Mouse (Mus musculus): ENCODE data around the gene Klk1. TPM values are rescaled to one million over a fixed set of nuclear protein-coding genes. Genes with fewer than 3 reads are reported as not detected.

Klk1 gene
- polyA plus RNA-seq, 1 experiment from 2014 or later: not detected

DNA sequence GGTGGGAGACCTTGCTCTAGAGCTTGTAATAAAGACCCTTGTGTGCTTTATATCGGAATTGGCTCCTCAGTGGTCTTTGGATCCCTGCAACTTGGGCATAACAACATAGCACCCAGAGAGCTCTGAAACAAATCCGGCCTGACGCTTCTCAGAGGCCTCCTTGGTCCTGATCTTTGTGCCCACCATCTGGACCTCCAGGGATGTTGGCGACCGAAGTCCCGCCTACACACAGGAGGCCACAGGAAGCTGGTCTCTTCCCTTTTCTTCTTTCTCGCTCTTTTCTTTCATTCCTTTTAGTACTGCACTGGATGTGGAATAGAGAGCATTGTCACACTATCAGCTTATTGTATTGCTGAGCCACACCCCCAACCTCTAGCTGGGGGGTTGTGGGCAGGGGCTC, 48.3 kb downstream of the Klk1 start:
- no peaks in the 10 kb centered on the region for H3K9me3 ChIP-seq (replicated peaks; ENCODE audit: control insufficient read depth, low read length)
- no peak overlapping the region for H3K27ac ChIP-seq (replicated peaks; ENCODE audit: low read depth, low read length)
- no peak overlapping the region for H3K4me2 ChIP-seq (ENCODE audit: low read depth, low read length)
- no peak for ATAC-seq (replicated peaks; ENCODE audit: insufficient number of reproducible peaks, low FRiP score, low TSS enrichment, low read depth)
- no peaks in the 10 kb centered on the region for H3K36me3 ChIP-seq (replicated peaks; ENCODE audit: control insufficient read depth, insufficient read depth, low read depth, low read length)
- no peak overlapping the region for H3K4me3 ChIP-seq (ENCODE audit: low read depth, low read length)
- H3K27me3 ChIP-seq (ENCODE audit: control insufficient read depth, insufficient read depth, low read length): no peaks in the 10 kb centered on the region
- no peak for DNase-seq (ENCODE audit: low spot score)
- 74% methylated on average over 7 of the region's 7 CpGs for WGBS
- no peaks in the 10 kb centered on the region for H3K4me1 ChIP-seq (ENCODE audit: control insufficient read depth, insufficient read depth, low read length)
- no peak overlapping the region for H3K9ac ChIP-seq (replicated peaks; ENCODE audit: low read length)

DNA sequence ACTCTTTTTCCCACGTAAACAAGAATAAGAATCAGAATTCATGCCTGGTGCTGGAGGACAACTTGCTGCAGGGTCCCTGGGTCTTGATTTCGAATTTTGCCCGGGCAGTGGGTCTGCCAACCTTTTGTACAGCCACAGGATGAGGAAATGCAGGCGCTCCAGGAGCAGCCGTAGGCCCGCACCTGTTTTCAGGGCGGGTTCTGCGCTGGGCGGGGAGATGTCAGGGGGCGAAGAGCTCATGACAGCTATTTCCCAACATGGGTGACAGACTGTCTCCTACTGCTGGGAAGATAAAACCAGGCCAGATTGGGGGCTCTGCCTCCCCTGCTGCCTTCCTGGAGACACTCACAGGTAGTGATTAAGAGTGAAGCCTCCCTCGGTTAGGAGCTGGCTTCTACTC, 48.9 kb downstream of the Klk1 start:
- Histone ChIP-seq H3K9ac (replicated peaks; ENCODE audit: low read length) (no peak overlapping the region), H3K4me1 (ENCODE audit: control insufficient read depth, insufficient read depth, low read length) (no peaks in the 10 kb centered on the region), H3K36me3 (replicated peaks; ENCODE audit: control insufficient read depth, insufficient read depth, low read depth, low read length) (no peaks in the 10 kb centered on the region), H3K27me3 (ENCODE audit: control insufficient read depth, insufficient read depth, low read length) (no peaks in the 10 kb centered on the region), H3K9me3 (replicated peaks; ENCODE audit: control insufficient read depth, low read length) (no peaks in the 10 kb centered on the region), H3K27ac (replicated peaks; ENCODE audit: low read depth, low read length) (no peak overlapping the region), H3K4me3 (ENCODE audit: low read depth, low read length) (no peak overlapping the region), H3K4me2 (ENCODE audit: low read depth, low read length) (no peak overlapping the region)
- DNase-seq (ENCODE audit: low spot score) (no peak), ATAC-seq (replicated peaks; ENCODE audit: insufficient number of reproducible peaks, low FRiP score, low TSS enrichment, low read depth) (no peak)
- 33% methylated on average over 11 of the region's 11 CpGs for WGBS

DNA sequence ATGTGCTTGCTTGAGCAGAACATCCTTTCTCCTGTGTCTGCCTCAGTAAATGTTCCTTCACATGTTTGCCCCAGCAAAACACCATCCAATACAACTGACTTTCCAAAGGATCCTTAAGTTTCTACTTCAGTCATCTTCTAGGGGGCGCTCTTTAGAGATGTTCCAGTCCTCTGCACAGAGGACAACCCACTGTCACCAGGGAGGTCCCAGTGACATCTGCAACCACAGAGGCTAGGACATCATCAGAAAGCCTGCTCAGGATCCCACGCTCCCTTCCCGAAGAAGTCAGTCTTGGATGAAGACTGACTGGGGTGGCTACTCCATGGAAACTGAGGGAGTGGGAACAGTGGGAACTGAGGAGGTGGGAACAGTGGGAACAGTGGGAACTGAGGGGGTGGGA, 50.4 kb downstream of the Klk1 start:
- H3K4me1 ChIP-seq (ENCODE audit: control insufficient read depth, insufficient read depth, low read length): no peaks in the 10 kb centered on the region
- no peak overlapping the region for H3K9ac ChIP-seq (replicated peaks; ENCODE audit: low read length)
- no peak for DNase-seq (ENCODE audit: low spot score)

DNA sequence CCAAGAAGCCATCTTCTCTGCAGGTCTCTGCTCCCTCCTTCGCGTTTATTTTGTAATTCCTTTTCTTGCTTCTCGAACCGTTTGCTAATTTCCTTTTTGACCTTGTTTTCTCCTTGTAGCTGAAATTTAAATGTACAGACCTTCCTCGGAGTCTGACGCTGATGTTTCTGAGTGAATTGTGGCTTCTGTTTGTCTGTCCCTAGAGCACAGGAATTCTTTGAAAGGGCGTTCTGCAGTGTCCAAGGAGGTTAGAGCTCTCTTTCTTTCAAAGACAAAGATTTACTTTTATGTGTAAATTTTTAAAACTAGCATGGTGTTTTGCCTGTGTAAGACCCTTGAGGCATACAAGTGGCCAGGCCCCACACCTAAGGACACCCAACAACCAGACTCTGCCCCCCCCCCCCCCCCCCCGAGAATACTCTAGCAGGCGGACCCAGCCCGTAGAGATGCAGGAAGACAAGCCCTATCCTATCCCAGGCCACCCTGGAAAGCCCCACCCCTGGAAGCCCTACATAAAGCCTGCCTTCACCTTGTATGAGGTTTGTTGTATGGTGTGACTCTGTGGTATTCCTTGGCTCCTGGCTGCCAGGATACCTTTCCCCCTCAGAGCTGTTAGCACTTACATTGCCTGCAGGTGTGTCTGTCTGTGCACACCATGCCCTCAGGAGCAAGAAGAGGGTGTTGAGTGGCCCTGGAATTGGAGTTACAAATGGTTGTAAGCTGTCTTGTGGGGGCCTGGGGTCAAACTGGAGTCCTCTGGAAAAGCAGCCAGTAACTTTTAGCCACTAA, 51.5 kb downstream of the Klk1 start:
- Histone ChIP-seq H3K9me3 (replicated peaks; ENCODE audit: control insufficient read depth, low read length) (no peaks in the 10 kb centered on the region), H3K36me3 (replicated peaks; ENCODE audit: control insufficient read depth, insufficient read depth, low read depth, low read length) (no peaks in the 10 kb centered on the region), H3K9ac (replicated peaks; ENCODE audit: low read length) (no peak overlapping the region), H3K4me2 (ENCODE audit: low read depth, low read length) (no peak overlapping the region), H3K27me3 (ENCODE audit: control insufficient read depth, insufficient read depth, low read length) (no peaks in the 10 kb centered on the region), H3K4me1 (ENCODE audit: control insufficient read depth, insufficient read depth, low read length) (no peaks in the 10 kb centered on the region), H3K4me3 (ENCODE audit: low read depth, low read length) (no peak overlapping the region), H3K27ac (replicated peaks; ENCODE audit: low read depth, low read length) (no peak overlapping the region)
- WGBS: 79% methylated on average over 8 of the region's 10 CpGs
- DNase-seq (ENCODE audit: low spot score) (no peak), ATAC-seq (replicated peaks; ENCODE audit: insufficient number of reproducible peaks, low FRiP score, low TSS enrichment, low read depth) (no peak)

More for the DNA sequence above, 50.4 kb downstream of the Klk1 start:
- 75% methylated on average over 3 of the region's 3 CpGs for WGBS
- Histone ChIP-seq H3K27me3 (ENCODE audit: control insufficient read depth, insufficient read depth, low read length) (no peaks in the 10 kb centered on the region), H3K36me3 (replicated peaks; ENCODE audit: control insufficient read depth, insufficient read depth, low read depth, low read length) (no peaks in the 10 kb centered on the region), H3K4me2 (ENCODE audit: low read depth, low read length) (no peak overlapping the region), H3K9me3 (replicated peaks; ENCODE audit: control insufficient read depth, low read length) (no peaks in the 10 kb centered on the region), H3K4me3 (ENCODE audit: low read depth, low read length) (no peak overlapping the region), H3K27ac (replicated peaks; ENCODE audit: low read depth, low read length) (no peak overlapping the region)
- ATAC-seq (replicated peaks; ENCODE audit: insufficient number of reproducible peaks, low FRiP score, low TSS enrichment, low read depth): no peak

GRCm38 (mm10) chr7:44277250-44277622, 52.1 kb downstream of the Klk1 start:
- Histone ChIP-seq H3K4me2 (ENCODE audit: low read depth, low read length) (no peak overlapping the region), H3K27ac (replicated peaks; ENCODE audit: low read depth, low read length) (no peak overlapping the region), H3K4me1 (ENCODE audit: control insufficient read depth, insufficient read depth, low read length) (no peaks in the 10 kb centered on the region), H3K36me3 (replicated peaks; ENCODE audit: control insufficient read depth, insufficient read depth, low read depth, low read length) (no peaks in the 10 kb centered on the region), H3K27me3 (ENCODE audit: control insufficient read depth, insufficient read depth, low read length) (no peaks in the 10 kb centered on the region), H3K4me3 (ENCODE audit: low read depth, low read length) (no peak overlapping the region), H3K9me3 (replicated peaks; ENCODE audit: control insufficient read depth, low read length) (no peaks in the 10 kb centered on the region), H3K9ac (replicated peaks; ENCODE audit: low read length) (no peak overlapping the region)
- DNase-seq (ENCODE audit: low spot score) (no peak), ATAC-seq (replicated peaks; ENCODE audit: insufficient number of reproducible peaks, low FRiP score, low TSS enrichment, low read depth) (no peak)
- WGBS: 42% methylated on average over 2 of the region's 2 CpGs

Other genes starting within 250 kb of the Klk1 start
- not detected in 2 replicates for gene Klk1b9, start 249.3 kb upstream of the Klk1 start, polyA plus RNA-seq (2014; fragmentation: Nextera tagmentation; extraction: Ambion mirVana)
- gene Klk1b11, start 229.5 kb upstream of the Klk1 start, polyA plus RNA-seq (2014; fragmentation: Nextera tagmentation; extraction: Ambion mirVana): not detected in 2 replicates
- 0.15 TPM in 1 of 2 replicates, not detected in the other for gene Klk1b26, start 213.2 kb upstream of the Klk1 start, polyA plus RNA-seq (2014; fragmentation: Nextera tagmentation; extraction: Ambion mirVana)
- not detected in 2 replicates for gene Klk1b27, start 173.1 kb upstream of the Klk1 start, polyA plus RNA-seq (2014; fragmentation: Nextera tagmentation; extraction: Ambion mirVana)
- not detected in 2 replicates for gene Klk1b21, start 123.0 kb upstream of the Klk1 start, polyA plus RNA-seq (2014; fragmentation: Nextera tagmentation; extraction: Ambion mirVana)
- not detected in 2 replicates for gene Klk1b22, start 112.7 kb upstream of the Klk1 start, polyA plus RNA-seq (2014; fragmentation: Nextera tagmentation; extraction: Ambion mirVana)
- not detected in 2 replicates for gene Klk1b16, start 88.6 kb upstream of the Klk1 start, polyA plus RNA-seq (2014; fragmentation: Nextera tagmentation; extraction: Ambion mirVana)
- gene Klk1b24, start 37.1 kb upstream of the Klk1 start, polyA plus RNA-seq (2014; fragmentation: Nextera tagmentation; extraction: Ambion mirVana): not detected in 2 replicates
- not detected in 2 replicates for gene Klk1b3, start 27.2 kb upstream of the Klk1 start, polyA plus RNA-seq (2014; fragmentation: Nextera tagmentation; extraction: Ambion mirVana)
- not detected in 2 replicates for gene Klk1b4, start 17.9 kb upstream of the Klk1 start, polyA plus RNA-seq (2014; fragmentation: Nextera tagmentation; extraction: Ambion mirVana)
- not detected in 2 replicates for gene Klk1b5, start 9.4 kb upstream of the Klk1 start, polyA plus RNA-seq (2014; fragmentation: Nextera tagmentation; extraction: Ambion mirVana)
- gene Gm36864, start 10.8 kb downstream of the Klk1 start, polyA plus RNA-seq (2014; fragmentation: Nextera tagmentation; extraction: Ambion mirVana): not detected in 2 replicates
- 1.00 and 1.9 TPM in 2 replicates for gene 1700028J19Rik, start 21.3 kb downstream of the Klk1 start, polyA plus RNA-seq (2014; fragmentation: Nextera tagmentation; extraction: Ambion mirVana)
- 121 and 132 TPM in 2 replicates for gene 2410002F23Rik, start 21.4 kb downstream of the Klk1 start, polyA plus RNA-seq (2014; fragmentation: Nextera tagmentation; extraction: Ambion mirVana)
- gene Acp4, start 32.0 kb downstream of the Klk1 start, polyA plus RNA-seq (2014; fragmentation: Nextera tagmentation; extraction: Ambion mirVana): not detected in 2 replicates
- gene Gm15517, start 36.1 kb downstream of the Klk1 start, polyA plus RNA-seq (2014; fragmentation: Nextera tagmentation; extraction: Ambion mirVana): 2.3 TPM in 1 of 2 replicates, not detected in the other
- gene Clec11a, start 81.5 kb downstream of the Klk1 start, polyA plus RNA-seq (2014; fragmentation: Nextera tagmentation; extraction: Ambion mirVana): 2.2 and 2.3 TPM in 2 replicates
- 0.98 and 1.00 TPM in 2 replicates for gene Shank1, start 84.9 kb downstream of the Klk1 start, polyA plus RNA-seq (2014; fragmentation: Nextera tagmentation; extraction: Ambion mirVana)
- gene Syt3, start 158.7 kb downstream of the Klk1 start, polyA plus RNA-seq (2014; fragmentation: Nextera tagmentation; extraction: Ambion mirVana): 1.4 and 1.9 TPM in 2 replicates
- 0.99 and 1.4 TPM in 2 replicates for gene 1700008O03Rik, start 160.5 kb downstream of the Klk1 start, polyA plus RNA-seq (2014; fragmentation: Nextera tagmentation; extraction: Ambion mirVana)
- gene Lrrc4b, start 203.7 kb downstream of the Klk1 start, polyA plus RNA-seq (2014; fragmentation: Nextera tagmentation; extraction: Ambion mirVana): 1.9 and 3.2 TPM in 2 replicates
- gene Aspdh, start 240.0 kb downstream of the Klk1 start, polyA plus RNA-seq (2014; fragmentation: Nextera tagmentation; extraction: Ambion mirVana): not detected in 2 replicates
- gene Josd2, start 242.6 kb downstream of the Klk1 start, polyA plus RNA-seq (2014; fragmentation: Nextera tagmentation; extraction: Ambion mirVana): 61.1 and 66.4 TPM in 2 replicates

Data from embryonic facial prominence, embryonic 11.5 days (tissue).